Mouse (Mus musculus): ENCODE results near the gene Prb1. TPM values are rescaled to one million over a fixed set of nuclear protein-coding genes. Genes with fewer than 3 reads are reported as not detected.
"Not testable (repeated sequence)": the region's sequence is repeated elsewhere in the genome, so short reads cannot be mapped to it uniquely, and the experiment has no call there.

Gene Prb1
- polyA plus RNA-seq (2016; fragmentation: Nextera tagmentation; extraction: Ambion mirVana), result not detected in 2 replicates

DNA sequence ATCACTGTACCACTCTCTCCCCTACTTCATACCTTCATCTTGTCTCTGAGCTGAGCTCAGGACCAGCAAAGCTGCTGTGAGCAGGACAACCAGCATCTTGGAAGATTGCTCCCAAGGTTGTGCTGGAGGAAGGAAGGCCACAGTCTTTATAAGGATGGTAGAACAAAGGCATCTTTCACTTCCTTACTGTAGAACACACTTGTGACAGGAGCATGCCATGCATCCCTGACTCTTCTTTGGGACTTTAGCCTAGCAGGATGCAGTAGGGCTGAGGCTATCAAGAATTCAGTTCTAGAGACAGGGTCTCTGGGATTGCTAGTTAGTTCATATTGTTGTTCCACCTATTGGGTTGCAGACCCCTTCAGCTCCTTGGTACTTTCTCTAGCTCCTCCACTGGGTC, at the start of gene Prb1:
Gene Prb1 (minus strand): TSS at position 101 of the 400 bp plus-strand sequence.
- not testable (repeated sequence) for H3K4me1 ChIP-seq; H3K4me3 ChIP-seq; H3K27ac ChIP-seq (replicated peaks); H3K36me3 ChIP-seq (replicated peaks); H3K27me3 ChIP-seq (replicated peaks; ENCODE audit: low read depth, poor library complexity, severe bottlenecking); DNase-seq (ENCODE audit: low spot score); H3K9me3 ChIP-seq

Other genes starting within 250 kb of the Prb1 start
- gene Prpmp5, start 104.2 kb upstream of the Prb1 start, polyA plus RNA-seq (2016; fragmentation: Nextera tagmentation; extraction: Ambion mirVana), result not detected in 2 replicates
- not detected in 2 replicates for gene Gm8882, start 153.6 kb upstream of the Prb1 start, polyA plus RNA-seq (2016; fragmentation: Nextera tagmentation; extraction: Ambion mirVana)